Mouse (Mus musculus): ENCODE results near the gene Rangap1. TPM values are rescaled to one million over a fixed set of nuclear protein-coding genes. Genes with fewer than 3 reads are reported as not detected.

Gene Rangap1
- total and polyA plus RNA-seq, 2 experiments from 2014 or later = 133 to 163 TPM

DNA sequence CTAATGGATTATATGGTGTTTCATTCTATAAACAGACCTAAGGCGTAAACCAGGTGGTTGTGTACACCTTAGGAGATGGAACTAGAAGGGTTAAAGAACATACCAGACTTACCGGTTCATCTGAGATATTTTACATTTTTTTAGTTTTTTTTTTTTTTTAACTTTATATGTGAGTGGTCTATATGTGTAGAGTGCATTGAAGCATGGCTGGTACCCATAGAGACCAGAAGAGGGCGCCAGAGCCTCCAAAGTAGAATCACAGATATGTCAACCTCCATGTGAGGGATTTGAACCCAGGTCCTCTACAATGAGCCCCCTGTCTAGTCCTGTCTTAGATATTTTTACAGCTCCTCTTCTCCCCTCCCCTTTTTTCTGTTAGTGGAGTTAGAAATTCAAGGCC, 47.5 kb downstream of the Rangap1 start:
- no peaks in the 10 kb centered on the region for H3K9me3 ChIP-seq (ENCODE audit: low read length)
- no peak overlapping the region for H3K9ac ChIP-seq
- 52% methylated on average over 3 of the region's 3 CpGs for WGBS
- DNase-seq (peak; percentile 56), ATAC-seq (no peak)
- 0 out of 2 replicates have a peak, but pooled peaks cover 7% of the 10 kb centered on the region for H3K4me1 ChIP-seq (ENCODE audit: insufficient read depth)
- H3K4me3 ChIP-seq (ENCODE audit: low read depth, low read length) = no peak overlapping the region
- no peaks in the 10 kb centered on the region for H3K27me3 ChIP-seq (ENCODE audit: insufficient read depth, low read length)
- peak; percentile 61 for TF ChIP-seq CTCF (IDR thresholded peaks at IDR 0.05; ENCODE audit: low read depth)
- no peak overlapping the region for H3K4me2 ChIP-seq (ENCODE audit: low read depth)
- H3K36me3 ChIP-seq (ENCODE audit: insufficient read depth) = no peaks in the 10 kb centered on the region
- no peak overlapping the region for H3K27ac ChIP-seq (ENCODE audit: low read depth, low read length)

DNA sequence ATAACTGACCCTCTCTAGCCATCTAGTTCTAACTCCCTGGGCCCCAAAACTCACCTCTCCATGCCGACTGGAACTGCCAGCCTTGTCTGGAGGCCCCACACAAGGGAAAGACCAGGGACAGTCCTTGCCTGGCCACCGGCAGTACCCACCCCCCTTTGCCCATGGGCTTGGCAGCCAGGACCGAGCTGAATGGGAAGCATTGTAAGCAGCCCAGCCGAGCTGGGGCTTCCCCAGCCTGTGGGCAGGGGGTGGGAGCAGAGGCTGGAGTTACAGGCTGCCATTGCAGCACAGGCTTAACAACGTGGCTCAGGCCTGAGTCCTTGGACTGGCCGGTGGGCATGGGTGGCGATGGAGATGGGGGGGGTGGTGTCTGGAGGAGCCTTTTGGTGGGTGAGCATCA, 48.2 kb downstream of the Rangap1 start, which contains the start of gene Chadl:
Chadl (minus strand) TSS at position 113 of the 400 bp plus-strand sequence.
- Histone ChIP-seq H3K27me3 (ENCODE audit: insufficient read depth, low read length) (no peaks in the 10 kb centered on the region), H3K27ac (ENCODE audit: low read depth, low read length) (no peak within 1 kb of the TSS), H3K36me3 (ENCODE audit: insufficient read depth) (no peaks in the 10 kb centered on the region), H3K4me1 (ENCODE audit: insufficient read depth) (0 out of 2 replicates have a peak, but pooled peaks cover 11% of the 10 kb centered on the region), H3K4me3 (ENCODE audit: low read depth, low read length) (no peak within 1 kb of the TSS), H3K9ac (no peak within 1 kb of the TSS), H3K9me3 (ENCODE audit: low read length) (no peaks in the 10 kb centered on the region), H3K4me2 (ENCODE audit: low read depth) (no peak within 1 kb of the TSS)
- WGBS = 41% methylated on average over 7 of the region's 7 CpGs
- TF ChIP-seq CTCF (IDR thresholded peaks at IDR 0.05; ENCODE audit: low read depth) = no peak
- peak; percentile 62 for ATAC-seq
- peak; percentile 38 for DNase-seq

DNA sequence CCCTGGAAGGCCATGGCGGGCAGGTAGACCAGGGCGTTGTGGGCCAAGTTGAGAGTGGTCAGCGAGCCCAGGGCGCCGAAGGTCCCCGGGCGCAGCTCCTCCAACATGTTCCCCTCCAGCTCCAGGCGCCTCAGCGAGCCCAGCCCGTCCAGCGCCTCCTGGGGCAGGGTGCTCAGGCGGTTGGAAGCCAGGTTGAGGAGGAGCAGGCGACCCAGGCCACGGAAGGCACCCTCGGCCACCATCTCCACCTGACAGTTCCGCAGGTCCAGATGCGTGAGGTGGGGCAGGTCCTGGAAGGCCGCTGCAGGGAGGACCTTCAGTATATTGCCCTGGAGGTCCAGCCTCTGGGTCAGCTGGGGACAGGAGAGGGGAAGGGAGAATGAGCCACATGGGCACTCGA, 50.4 kb downstream of the Rangap1 start:
- TF ChIP-seq CTCF (IDR thresholded peaks at IDR 0.05; ENCODE audit: low read depth) = no peak
- H3K9me3 ChIP-seq (ENCODE audit: low read length) = no peaks in the 10 kb centered on the region
- no peak for ATAC-seq
- 0 out of 2 replicates have a peak, but pooled peaks cover 11% of the 10 kb centered on the region for H3K4me1 ChIP-seq (ENCODE audit: insufficient read depth)
- peak overlapping the region; percentile 59 for H3K4me3 ChIP-seq (ENCODE audit: low read depth, low read length)
- peak overlapping the region; percentile 91 for H3K4me2 ChIP-seq (ENCODE audit: low read depth)
- WGBS = 38% methylated on average over 19 of the region's 19 CpGs
- no peak for DNase-seq
- H3K9ac ChIP-seq = peak overlapping the region; percentile 79
- H3K27me3 ChIP-seq (ENCODE audit: insufficient read depth, low read length) = no peaks in the 10 kb centered on the region
- peak overlapping the region; percentile 54; the same call in 1 of the 2 replicates for H3K27ac ChIP-seq (ENCODE audit: low read depth, low read length)
- H3K36me3 ChIP-seq (ENCODE audit: insufficient read depth) = no peaks in the 10 kb centered on the region; the same call in 1 of the 2 replicates

DNA sequence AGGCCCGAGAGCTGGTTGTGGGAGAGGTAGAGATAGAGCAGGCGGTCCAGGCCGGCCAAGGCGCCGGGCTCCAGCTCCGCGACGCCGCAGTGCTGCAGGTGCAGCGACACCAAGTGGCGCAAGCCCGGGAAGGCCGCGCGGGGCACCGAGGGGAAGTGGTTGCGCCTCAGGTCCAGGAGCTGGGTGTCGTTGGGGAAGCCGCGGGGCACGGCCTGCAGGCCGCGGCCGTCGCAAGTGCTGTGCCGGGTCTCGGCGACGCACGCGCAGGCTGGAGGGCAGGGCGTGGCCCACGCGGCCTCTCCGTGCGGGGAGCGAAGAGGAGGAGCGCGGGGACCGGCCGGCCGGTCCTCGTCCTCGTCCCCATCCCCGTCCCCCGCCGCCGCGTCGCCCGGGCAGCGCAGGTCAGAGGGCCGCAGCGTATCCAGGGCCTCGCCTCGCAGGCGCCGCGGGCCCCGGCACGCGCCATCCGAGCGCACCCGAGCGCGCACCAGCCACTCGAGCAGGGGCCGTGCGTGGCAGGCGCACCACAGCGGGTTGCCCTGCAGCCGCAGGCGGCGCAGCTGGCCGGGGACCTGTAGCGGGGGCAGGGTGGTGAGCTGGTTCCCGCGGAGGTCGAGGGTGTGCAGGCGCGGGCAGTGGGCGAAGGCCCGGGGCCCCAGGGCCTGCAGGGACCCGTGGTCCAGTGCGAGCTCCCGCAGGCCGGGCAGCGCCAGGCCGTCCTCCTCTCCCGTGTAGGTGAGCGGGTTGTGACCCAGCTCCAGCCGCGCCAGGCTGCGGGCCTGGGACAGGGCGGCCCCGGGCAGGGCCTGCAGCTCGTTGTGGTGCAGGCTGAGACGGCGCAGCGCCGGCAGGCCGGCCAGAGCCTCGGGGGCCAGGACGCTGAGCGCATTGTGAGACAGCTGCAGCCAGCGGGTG, 51.1 kb downstream of the Rangap1 start:
- 3% methylated on average over 87 of the region's 107 CpGs for WGBS
- peak overlapping the region; percentile 67 for H3K27ac ChIP-seq (ENCODE audit: low read depth, low read length)
- no peaks in the 10 kb centered on the region; the same call in 1 of the 2 replicates for H3K36me3 ChIP-seq (ENCODE audit: insufficient read depth)

DNA sequence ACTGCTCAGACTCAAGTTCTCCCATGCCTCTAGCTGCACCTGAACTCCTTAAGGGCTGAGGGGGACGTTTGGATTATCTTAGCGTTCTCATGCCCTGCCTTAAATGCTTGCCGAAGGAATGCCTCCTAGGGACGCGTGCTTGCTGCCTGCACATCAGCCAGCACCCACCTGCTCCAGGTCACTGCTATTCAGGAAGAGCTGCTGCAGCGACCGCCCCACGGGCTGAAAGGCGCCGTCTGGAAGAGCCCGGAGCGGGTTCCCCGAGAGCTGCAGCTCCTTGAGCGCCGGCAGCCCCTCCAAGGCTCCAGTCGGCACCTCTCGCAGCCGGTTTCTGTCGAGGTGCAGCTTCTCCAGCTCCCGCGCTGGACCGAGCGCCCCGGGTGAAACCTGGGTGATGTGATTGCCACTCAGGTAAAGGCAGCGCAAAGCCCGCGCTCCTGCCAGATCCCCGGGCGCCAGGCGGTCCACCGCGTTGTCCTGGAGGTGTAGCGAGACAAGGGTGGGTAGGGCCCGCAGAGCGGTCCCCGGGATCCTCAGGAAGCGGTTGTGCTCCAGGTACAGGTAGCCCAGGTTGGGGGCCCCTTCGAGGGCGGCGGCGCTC, 51.9 kb downstream of the Rangap1 start:
- Histone ChIP-seq H3K36me3 (ENCODE audit: insufficient read depth) (peaks cover under 1% of the 10 kb centered on the region), H3K27ac (ENCODE audit: low read depth, low read length) (peak overlapping the region; percentile 67), H3K4me1 (ENCODE audit: insufficient read depth) (0 out of 2 replicates have a peak, but pooled peaks cover 11% of the 10 kb centered on the region), H3K9me3 (ENCODE audit: low read length) (no peaks in the 10 kb centered on the region), H3K9ac (peak overlapping the region; percentile 79), H3K4me2 (ENCODE audit: low read depth) (peak overlapping the region; percentile 91), H3K4me3 (ENCODE audit: low read depth, low read length) (peak overlapping the region; percentile 59), H3K27me3 (ENCODE audit: insufficient read depth, low read length) (no peaks in the 10 kb centered on the region)
- 3% methylated on average over 41 of the region's 41 CpGs for WGBS
- TF ChIP-seq CTCF (IDR thresholded peaks at IDR 0.05; ENCODE audit: low read depth) = no peak
- ATAC-seq (peak; percentile 19), DNase-seq (peak; percentile 54)

More for the DNA sequence above, 51.1 kb downstream of the Rangap1 start:
- Histone ChIP-seq H3K9ac (peak overlapping the region; percentile 79), H3K4me1 (ENCODE audit: insufficient read depth) (0 out of 2 replicates have a peak, but pooled peaks cover 11% of the 10 kb centered on the region), H3K27me3 (ENCODE audit: insufficient read depth, low read length) (no peaks in the 10 kb centered on the region), H3K4me3 (ENCODE audit: low read depth, low read length) (peak overlapping the region; percentile 59), H3K4me2 (ENCODE audit: low read depth) (peak overlapping the region; percentile 91), H3K9me3 (ENCODE audit: low read length) (no peaks in the 10 kb centered on the region)
- DNase-seq = peak; percentile 83
- peak; percentile 82 for ATAC-seq
- peak; percentile 79 for TF ChIP-seq CTCF (IDR thresholded peaks at IDR 0.05; ENCODE audit: low read depth)

DNA sequence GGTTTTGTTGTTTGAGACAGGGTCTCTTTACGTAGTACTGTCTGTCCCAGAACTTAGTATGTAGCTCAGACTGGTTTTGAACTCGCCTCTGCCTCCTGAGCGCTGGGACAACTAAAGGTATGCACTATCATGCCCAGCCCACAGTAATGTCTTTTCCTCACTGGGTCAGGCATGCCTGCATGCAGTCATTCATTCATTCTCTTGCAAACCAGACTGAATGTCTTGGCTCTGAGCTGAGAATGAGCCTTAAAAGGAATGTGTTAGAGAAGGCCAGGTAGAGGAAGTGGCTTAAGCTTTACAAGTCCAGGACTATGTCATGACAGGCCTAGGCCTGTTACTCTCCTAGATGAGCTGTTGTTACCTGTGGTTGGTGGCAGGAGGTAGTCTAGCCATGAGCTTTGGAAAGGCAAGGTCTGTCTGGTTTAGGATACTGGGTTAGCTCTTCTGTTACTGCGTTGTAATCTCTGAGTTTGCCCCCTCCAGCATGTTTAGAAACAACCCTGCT, 65.0 kb downstream of the Rangap1 start:
- H3K4me2 ChIP-seq (ENCODE audit: low read depth) = no peak overlapping the region
- H3K27ac ChIP-seq (ENCODE audit: low read depth, low read length) = no peak overlapping the region
- H3K27me3 ChIP-seq (ENCODE audit: insufficient read depth, low read length) = no peaks in the 10 kb centered on the region
- no peaks in the 10 kb centered on the region for H3K9me3 ChIP-seq (ENCODE audit: low read length)
- no peak overlapping the region for H3K4me3 ChIP-seq (ENCODE audit: low read depth, low read length)
- no peaks in the 10 kb centered on the region for H3K4me1 ChIP-seq (ENCODE audit: insufficient read depth)
- H3K36me3 ChIP-seq (ENCODE audit: insufficient read depth) = peaks cover 72% of the 10 kb centered on the region
- H3K9ac ChIP-seq = no peak overlapping the region
- no peak for ATAC-seq
- DNase-seq = no peak
- 96% methylated on average over 4 of the region's 4 CpGs for WGBS
- TF ChIP-seq CTCF (IDR thresholded peaks at IDR 0.05; ENCODE audit: low read depth) = no peak
